Mouse (Mus musculus) gastrocnemius, postnatal 36 days (tissue): ENCODE measurements around the gene Tnfrsf17. TPM values are rescaled to one million over a fixed set of nuclear protein-coding genes. Genes with fewer than 3 reads are reported as not detected.
"Not testable (repeated sequence)": the region's sequence is repeated elsewhere in the genome, so short reads cannot be mapped to it uniquely, and the experiment has no call there.

Experiments used
- DNase-seq, 2 experiments: peaks; one replicate each; pipeline ENCODE4 v3.0.0; 2022
- intact Hi-C: fragments of 180-260 bp; cut with DNase I; formaldehyde crosslinking; loops from one replicate; pipeline ENCODE4 v1.15.1; 2025
- long read RNA-seq, 2 experiments: library from polyadenylated mRNA; stranded (forward); transcript quantifications; one replicate each; pipeline ENCODE4 v2.0.0; 2021
- total RNA-seq, 2 experiments: library from RNA; stranded (reverse); gene quantifications; 2 replicates each; pipeline ENCODE4 v1.2.3; 2021

Tnfrsf17 gene
- total RNA-seq = not detected
- long read RNA-seq, experiment 1 = 0 reads
- long read RNA-seq, experiment 2 = 0 reads

- no peak for DNase-seq
- intact Hi-C loops = no loop called here
These were observed at the start of gene Tnfrsf17 for GRCm38 (mm10) chr16:11313512-11313911. Tnfrsf17 (plus strand) TSS chr16:11313812.

GRCm38 (mm10) chr16:11266556-11266955 is 47.1 kb upstream of the Tnfrsf17 start:
- DNase-seq = no peak
- intact Hi-C loops = no loop called here

GRCm38 (mm10) chr16:11269808-11270207 is 43.8 kb upstream of the Tnfrsf17 start:
- intact Hi-C loops = no loop called here
- no peak for DNase-seq

- no peak for DNase-seq
- intact Hi-C loops = no loop called here
These were observed 43.0 kb upstream of the Tnfrsf17 start for GRCm38 (mm10) chr16:11270642-11271041.

- intact Hi-C loops = no loop called here
- no peak for DNase-seq
These were observed 42.5 kb upstream of the Tnfrsf17 start for GRCm38 (mm10) chr16:11271073-11271472.

GRCm38 (mm10) chr16:11276888-11277287 is 36.7 kb upstream of the Tnfrsf17 start:
- intact Hi-C loops = no loop called here
- no peak for DNase-seq

GRCm38 (mm10) chr16:11278778-11279177 is 34.8 kb upstream of the Tnfrsf17 start:
- DNase-seq = no peak
- intact Hi-C loops = no loop called here

GRCm38 (mm10) chr16:11282655-11283232 is 30.9 kb upstream of the Tnfrsf17 start:
- intact Hi-C loops = no loop called here
- DNase-seq = no peak

- intact Hi-C loops = no loop called here
- DNase-seq = no peak
These were observed 28.7 kb upstream of the Tnfrsf17 start for GRCm38 (mm10) chr16:11284881-11285280.

GRCm38 (mm10) chr16:11285949-11286348 is 27.7 kb upstream of the Tnfrsf17 start:
- no peak for DNase-seq
- intact Hi-C loops = no loop called here

- intact Hi-C loops, DNase-seq: not testable (repeated sequence)
These were observed 24.7 kb upstream of the Tnfrsf17 start for GRCm38 (mm10) chr16:11288873-11289272.

- DNase-seq, intact Hi-C loops: not testable (repeated sequence)
These were observed 18.0 kb upstream of the Tnfrsf17 start for GRCm38 (mm10) chr16:11295583-11295982.

- DNase-seq, intact Hi-C loops: not testable (repeated sequence)
These were observed 15.9 kb upstream of the Tnfrsf17 start for GRCm38 (mm10) chr16:11297700-11298099.

GRCm38 (mm10) chr16:11303741-11304140 is 9.9 kb upstream of the Tnfrsf17 start:
- no peak for DNase-seq
- intact Hi-C loops = no loop called here

GRCm38 (mm10) chr16:11305531-11305930 is 8.1 kb upstream of the Tnfrsf17 start:
- intact Hi-C loops = no loop called here
- DNase-seq = no peak

- intact Hi-C loops = no loop called here
- no peak for DNase-seq
These were observed 2.2 kb downstream of the Tnfrsf17 start for GRCm38 (mm10) chr16:11315786-11316320.

- intact Hi-C loops = no loop called here
- DNase-seq = no peak
These were observed 3.1 kb downstream of the Tnfrsf17 start for GRCm38 (mm10) chr16:11316748-11317147.

- DNase-seq = no peak
- intact Hi-C loops = no loop called here
These were observed 3.7 kb downstream of the Tnfrsf17 start for GRCm38 (mm10) chr16:11317324-11317723.

GRCm38 (mm10) chr16:11322409-11323323 is 9.1 kb downstream of the Tnfrsf17 start, which contains the start of gene Snx29:
Snx29 (plus strand) TSS chr16:11322908.
- intact Hi-C loops = loop anchor here (5.0 kb wide), 2 partner anchors 65 to 95 kb away; no protein-coding TSS in a partner anchor
- peak; percentile 96 to 99 for DNase-seq

- DNase-seq = no peak
- intact Hi-C loops = loop anchor here (5.0 kb wide), 2 partner anchors 66 to 94 kb away; no protein-coding TSS in a partner anchor
These were observed 9.9 kb downstream of the Tnfrsf17 start for GRCm38 (mm10) chr16:11323324-11324051.
